Mouse (Mus musculus) adipocyte (in vitro differentiated cells): ENCODE measurements around the gene Cd38.

Experiments
- DNase-seq: peaks from one replicate; pipeline ENCODE4 v3.0.0-alpha.2; 2016; ENCODE audit warnings: low spot score

Gene Cd38

GRCm38 (mm10) chr5:43947330-43947977 lies 79.1 kb downstream of the Cd38 start:
- no peak for DNase-seq

- DNase-seq, result no peak
These were observed 79.9 kb downstream of the Cd38 start for GRCm38 (mm10) chr5:43948111-43948743.

- peak; percentile 54 for DNase-seq
These were observed 80.5 kb downstream of the Cd38 start for GRCm38 (mm10) chr5:43948748-43949275.

- DNase-seq, result no peak
These were observed 84.9 kb downstream of the Cd38 start for GRCm38 (mm10) chr5:43953241-43953640.

- no peak for DNase-seq
These were observed 91.6 kb downstream of the Cd38 start for GRCm38 (mm10) chr5:43959884-43960440.

GRCm38 (mm10) chr5:43961056-43961455 lies 92.7 kb downstream of the Cd38 start:
- DNase-seq, result no peak
